In the genomic region with DNA sequence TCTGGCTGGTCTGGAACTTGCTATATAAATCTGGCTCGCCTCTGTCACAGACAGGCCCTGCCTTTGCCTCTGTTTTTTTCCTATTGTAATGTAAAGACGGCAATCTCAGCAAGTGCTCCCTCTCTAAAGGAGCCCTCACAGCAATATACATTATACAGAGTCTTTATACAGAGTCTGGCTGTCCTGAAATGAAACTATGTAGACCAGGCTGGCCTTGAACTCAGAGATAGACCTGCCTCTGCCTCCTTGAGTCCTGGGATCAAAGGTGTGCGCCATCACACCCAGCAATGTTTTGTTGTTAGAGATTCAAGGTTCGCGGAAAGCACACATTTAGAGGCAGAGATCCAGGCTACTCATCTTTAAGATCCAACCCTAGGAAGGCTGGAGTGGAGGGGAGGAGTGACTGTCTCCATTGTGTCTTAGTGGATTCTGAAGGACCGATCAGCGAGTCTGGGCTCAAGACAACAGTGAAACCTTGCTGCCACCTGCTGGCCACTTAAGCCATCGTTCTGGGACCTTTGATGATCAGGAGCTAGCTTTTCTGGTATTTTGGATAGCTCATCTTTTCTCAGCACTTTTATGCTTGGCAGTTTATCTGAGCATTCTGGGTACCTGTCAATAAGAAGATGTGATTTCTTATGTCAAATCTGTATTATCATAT, we compare ENCODE assay signal across 9 mouse cellular contexts. TPM values are rescaled to one million over a fixed set of nuclear protein-coding genes. Genes with fewer than 3 reads are reported as not detected.
A peak's percentile ranks its signal among the peaks of the same experiment; 100 is the strongest.
DNase-seq lines count a peak whose midpoint lies in the region; ATAC-seq and TF ChIP-seq lines count a peak whose summit lies in the region.
"Had no signal": no experiment of that assay in that cellular context is flagged by ENCODE, and none has a peak within 500 bp of the region (broad histone marks: within the 10 kb centered on the region; RNA-seq: fewer than 3 reads in every experiment).

No protein-coding gene starts in this region.

- H3K27ac ChIP-seq in midbrain, embryonic 15.5 days = no peak overlapping the region
- no peak overlapping the region for H3K27ac ChIP-seq in small intestine, adult 2 months (ENCODE audit: insufficient read depth, low read depth, low read length)
- H3K27ac ChIP-seq: stomach, embryonic 15.5 days had no signal

- peak; percentile 81 for ATAC-seq in midbrain, embryonic 15.5 days (replicated peaks)

- DNase-seq in urinary bladder, adult 18-20 months (ENCODE audit: low spot score in 2 of 2) = peak; percentile 62 to 63
- no peak for DNase-seq in urinary bladder, adult 2 months (ENCODE audit: low spot score)
- DNase-seq in cerebellum, postnatal 4 days (ENCODE audit: low spot score in 2 of 2) = peak; percentile 79 to 83
- peak; percentile 28 to 41 for DNase-seq in gastrocnemius, adult 8-10 months (ENCODE audit: low spot score in 2 of 2)
- peak; percentile 55 for DNase-seq in kidney, adult 11 months
- peak; percentile 74 to 76 for DNase-seq in left cerebral cortex, postnatal 36 days (ENCODE audit: low spot score in 2 of 2)

- no peaks in the 10 kb centered on the region for H3K4me1 ChIP-seq in midbrain, embryonic 15.5 days
- H3K4me1 ChIP-seq in small intestine, adult 2 months (ENCODE audit: control insufficient read depth, insufficient read depth, insufficient read length, low read length) = peaks cover 14% of the 10 kb centered on the region
- H3K4me1 ChIP-seq: stomach, embryonic 15.5 days had no signal

- H3K9ac ChIP-seq in midbrain, embryonic 15.5 days = no peak overlapping the region
- H3K9ac ChIP-seq: stomach, embryonic 15.5 days had no signal

- intact Hi-C loops in left cerebral cortex, postnatal 36 days (cut with DNase I) = loop anchor here (1.0 to 2.0 kb wide), 2 partner anchors 341 to 412 kb away; no protein-coding TSS in a partner anchor

- WGBS in midbrain, embryonic 15.5 days = 43% methylated on average over 8 of the region's 8 CpGs
- 52% methylated on average over 8 of the region's 8 CpGs for WGBS in small intestine, adult 2 months

- H3K4me2 ChIP-seq in midbrain, embryonic 15.5 days = no peak overlapping the region
- H3K4me2 ChIP-seq: stomach, embryonic 15.5 days had no signal

- no peak for TF ChIP-seq POLR2A in small intestine, adult 2 months (IDR thresholded peaks at IDR 0.05; ENCODE audit: low read depth, low read length)

- H3K9me3 ChIP-seq in midbrain, embryonic 15.5 days = no peaks in the 10 kb centered on the region
- H3K9me3 ChIP-seq: stomach, embryonic 15.5 days had no signal

- no peaks in the 10 kb centered on the region for H3K27me3 ChIP-seq in midbrain, embryonic 15.5 days (replicated peaks)
- H3K27me3 ChIP-seq in small intestine, adult 2 months (ENCODE audit: control insufficient read depth, insufficient read depth, low read length) = no peaks in the 10 kb centered on the region
- H3K27me3 ChIP-seq: stomach, embryonic 15.5 days had no signal

- no peaks in the 10 kb centered on the region for H3K36me3 ChIP-seq in midbrain, embryonic 15.5 days (replicated peaks)
- no peaks in the 10 kb centered on the region for H3K36me3 ChIP-seq in small intestine, adult 2 months (ENCODE audit: control insufficient read depth, insufficient read depth, low read length)
- H3K36me3 ChIP-seq: stomach, embryonic 15.5 days had no signal

- no peak overlapping the region for H3K4me3 ChIP-seq in midbrain, embryonic 15.5 days
- no peak overlapping the region for H3K4me3 ChIP-seq in small intestine, adult 2 months (ENCODE audit: low read depth, low read length)
- H3K4me3 ChIP-seq: stomach, embryonic 15.5 days had no signal

- peak; percentile 84; the same call in 1 of the 2 replicates for TF ChIP-seq CTCF in small intestine, adult 2 months (IDR thresholded peaks at IDR 0.05; ENCODE audit: extremely low read depth, insufficient read length, insufficient replicate concordance, low read depth, low read length)

RNA-seq across cellular contexts. Expression of gene Sod1, which starts 34.5 kb away (rescaled TPM):
- polyA plus RNA-seq in urinary bladder, adult 2 months (2012; rRNA removed) = 1,059 and 1,122 TPM in 2 replicates
- total RNA-seq in gastrocnemius, adult 8-10 months (2022) = 100 to 1,000 TPM; 295 to 338 (median 309) TPM
- 100 to 1,000 TPM; 400 to 436 TPM for total RNA-seq in left cerebral cortex, postnatal 36 days (2021)
- polyA plus RNA-seq in midbrain, embryonic 15.5 days (2015; fragmentation: Nextera tagmentation; extraction: Ambion mirVana) = 855 and 861 TPM in 2 replicates
- polyA plus RNA-seq in small intestine, adult 2 months (2012; rRNA removed) = 247 and 406 TPM in 2 replicates

RNA-seq across cellular contexts. Expression of gene Tiam1, which starts 42.5 kb away (rescaled TPM):
- polyA plus RNA-seq in urinary bladder, adult 2 months (2012; rRNA removed) = 9.0 and 19.4 TPM in 2 replicates
- total RNA-seq in gastrocnemius, adult 8-10 months (2022) = 10 to 100 TPM in 2 of 4 experiments, 1 to 10 TPM in 2; 2.9 to 14.0 (median 7.2) TPM
- 100 to 1,000 TPM in 1 of 2 experiments, 10 to 100 TPM in 1; 96.9 to 124 TPM for total RNA-seq in left cerebral cortex, postnatal 36 days (2021)
- polyA plus RNA-seq in midbrain, embryonic 15.5 days (2015; fragmentation: Nextera tagmentation; extraction: Ambion mirVana) = 26.3 and 30.8 TPM in 2 replicates
- polyA plus RNA-seq in small intestine, adult 2 months (2012; rRNA removed) = 1.3 and 1.8 TPM in 2 replicates
